Mouse (Mus musculus) urinary bladder, postnatal 25 days (tissue): ENCODE measurements around the gene Slc35a3.
"Not testable (repeated sequence)": the region's sequence is repeated elsewhere in the genome, so short reads cannot be mapped to it uniquely, and the experiment has no call there.

Source experiments
- DNase-seq: peaks from one replicate; pipeline ENCODE4 v3.0.0; 2022; ENCODE audit warnings: low spot score

Gene Slc35a3

DNA sequence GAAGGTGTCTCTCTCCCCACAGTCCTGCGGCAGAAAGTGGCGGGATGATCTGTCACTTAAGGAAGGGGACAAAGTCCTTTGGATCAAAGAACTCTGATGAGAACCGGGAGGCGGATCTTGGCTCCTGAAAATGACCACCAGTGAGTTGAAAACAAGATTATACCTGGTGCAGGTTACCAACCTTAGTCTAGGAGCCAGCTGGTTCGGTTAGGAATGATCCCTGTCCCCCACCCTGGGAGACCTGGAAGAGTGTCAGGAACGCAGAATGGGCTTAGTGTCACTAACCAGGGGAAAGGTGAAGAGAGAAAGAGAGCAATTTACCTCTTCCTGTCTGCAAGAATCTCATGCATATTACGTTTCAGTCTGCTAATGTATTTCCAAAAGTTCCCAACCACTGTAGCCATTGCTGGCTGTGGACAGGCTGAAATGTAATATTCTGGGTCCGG lies at the start of gene Slc35a3:
Gene Slc35a3 (minus strand): TSS at position 396 of the 446 bp plus-strand sequence.
- DNase-seq, result no peak

DNA sequence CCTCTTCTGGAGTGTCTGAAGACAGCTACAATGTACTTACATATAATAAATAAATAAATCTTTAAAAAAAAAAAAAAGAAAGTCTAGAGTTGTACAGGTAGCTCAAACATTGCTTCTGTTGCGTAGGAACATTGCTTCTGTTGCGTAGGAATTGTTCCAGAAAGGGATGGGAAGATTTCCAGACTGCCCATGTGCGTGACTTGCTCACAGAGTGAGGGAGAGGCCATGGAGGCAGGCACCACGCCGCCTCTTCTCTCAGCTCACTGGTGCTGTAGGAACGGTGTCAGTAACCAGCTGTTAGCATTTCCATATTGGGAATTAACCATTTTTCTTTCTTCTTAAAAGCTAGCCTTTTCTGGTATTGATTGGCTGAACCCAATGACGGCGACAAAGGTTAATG lies 40.2 kb upstream of the Slc35a3 start:
- no peak for DNase-seq

DNA sequence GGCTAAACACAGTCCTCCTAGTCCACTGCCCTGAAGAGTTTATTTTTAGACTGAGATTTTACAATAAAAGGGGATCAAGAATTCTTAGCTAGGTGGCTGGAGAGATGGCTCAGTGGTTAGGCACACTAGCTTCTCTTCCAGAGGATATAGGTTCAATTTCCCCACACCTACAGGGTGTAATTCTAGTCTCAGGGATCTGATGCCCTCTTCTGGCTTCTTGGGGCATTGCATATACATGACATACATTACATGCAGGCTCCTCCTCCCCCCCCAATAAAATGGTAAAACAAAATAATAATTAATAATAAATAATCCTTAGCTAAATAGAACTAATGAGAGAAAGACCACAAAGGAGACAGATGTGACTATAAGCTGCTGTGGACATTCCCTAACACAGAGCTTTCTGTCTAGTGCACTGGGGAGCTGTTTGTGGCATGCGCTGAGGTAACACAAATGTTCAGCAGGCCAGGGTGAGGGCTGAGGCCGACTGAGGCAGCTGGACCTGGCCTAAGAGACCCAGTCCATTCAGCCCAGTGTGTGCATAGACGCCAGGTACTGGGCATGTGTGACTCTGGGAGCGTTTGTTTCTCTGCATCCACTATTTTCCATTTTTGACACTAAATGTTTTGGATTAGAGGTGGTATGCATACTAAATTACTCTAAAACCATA lies 38.7 kb upstream of the Slc35a3 start:
- DNase-seq, result peak; percentile 26

DNA sequence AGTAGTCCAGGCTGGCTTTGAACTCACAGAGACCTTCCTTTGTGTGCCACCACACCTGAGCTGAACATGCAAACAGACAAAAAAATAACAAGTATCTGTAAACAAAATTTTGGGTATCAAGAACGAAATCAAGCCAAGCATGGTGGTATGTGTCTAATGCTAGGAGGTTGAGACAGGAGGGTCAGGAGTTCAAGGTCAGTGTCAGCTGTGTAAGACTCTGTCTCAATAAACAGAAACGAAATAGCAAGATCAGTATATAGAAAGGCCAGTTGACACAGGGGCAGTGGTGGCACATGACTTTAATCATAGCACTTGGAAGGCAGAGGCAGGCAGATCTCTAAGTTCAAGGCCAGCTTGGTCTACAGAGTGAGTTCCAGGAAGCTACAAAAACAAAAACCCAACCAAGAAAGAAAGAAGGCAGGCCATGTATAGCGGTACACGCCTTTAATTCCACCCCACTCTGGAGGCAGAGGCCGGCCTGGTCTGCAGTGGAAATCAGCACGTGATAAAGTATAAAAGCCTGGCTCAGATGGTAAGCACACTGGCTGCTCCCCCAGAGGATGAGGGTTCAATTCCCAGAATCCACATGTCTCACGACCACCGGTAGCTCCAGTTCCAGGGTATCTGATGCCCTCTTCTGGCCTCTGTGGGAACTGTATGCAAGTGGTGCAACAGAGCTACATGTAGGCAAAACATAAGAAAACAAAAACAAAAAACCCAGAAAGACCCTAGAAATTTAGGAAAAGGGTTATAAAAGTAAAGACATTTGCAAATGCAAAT lies 36.0 kb upstream of the Slc35a3 start:
- DNase-seq, result peak; percentile 14

DNA sequence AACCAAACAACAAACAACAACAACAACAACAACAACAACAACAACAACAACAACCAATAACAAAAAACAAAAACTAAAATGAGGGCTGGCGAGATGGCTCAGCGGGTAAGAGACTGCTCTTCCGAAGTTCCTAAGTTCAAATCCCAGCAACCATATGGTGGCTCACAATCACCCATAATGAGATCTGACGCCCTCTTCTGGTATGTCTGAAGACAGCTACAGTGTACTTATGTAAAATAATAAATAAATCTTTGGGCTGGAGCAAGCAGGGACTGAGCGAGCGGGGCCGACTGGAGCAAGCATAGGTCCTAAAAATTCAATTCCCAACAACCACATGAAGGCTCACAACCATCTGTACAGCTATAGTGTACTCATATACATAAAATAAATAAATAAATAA lies 35.0 kb upstream of the Slc35a3 start:
- DNase-seq, result not testable (repeated sequence)

DNA sequence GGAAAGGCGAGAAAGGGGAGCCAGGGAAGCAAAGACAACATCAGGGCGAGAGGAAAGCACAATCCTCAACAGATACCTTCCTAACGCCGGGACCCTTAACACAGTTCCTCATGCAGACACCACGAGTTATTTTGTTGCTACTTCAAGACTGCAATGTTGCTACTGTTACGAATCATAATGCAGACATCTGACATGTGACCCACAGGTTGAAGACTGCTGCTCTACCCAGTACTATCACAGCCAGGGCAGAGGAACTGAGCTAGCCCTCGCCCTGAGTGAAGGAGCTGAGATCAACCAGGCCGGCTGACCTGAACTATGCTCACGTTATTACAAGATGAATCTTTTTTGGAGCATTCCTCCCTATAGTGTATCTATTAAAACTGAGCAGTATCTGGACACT lies 28.3 kb upstream of the Slc35a3 start:
- DNase-seq, result no peak

DNA sequence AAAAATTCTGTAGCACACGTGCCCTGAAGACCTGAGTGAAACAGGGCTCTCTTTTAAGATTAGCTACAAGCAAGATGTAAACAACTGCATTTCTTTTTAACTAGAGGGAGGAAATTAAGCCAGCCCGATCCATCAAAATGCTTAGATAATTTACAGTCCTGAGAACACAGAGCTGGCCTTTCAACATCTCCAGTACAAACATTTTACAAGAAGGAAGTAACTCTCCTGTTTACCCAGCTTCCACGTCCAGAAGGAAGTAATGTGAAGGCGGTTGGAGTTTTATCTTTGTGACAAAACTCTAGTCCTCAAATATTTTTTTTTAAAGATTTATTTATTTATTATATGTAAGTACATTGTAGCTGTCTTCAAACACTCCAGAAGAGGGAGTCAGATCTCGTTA lies 27.5 kb upstream of the Slc35a3 start:
- DNase-seq, result no peak

DNA sequence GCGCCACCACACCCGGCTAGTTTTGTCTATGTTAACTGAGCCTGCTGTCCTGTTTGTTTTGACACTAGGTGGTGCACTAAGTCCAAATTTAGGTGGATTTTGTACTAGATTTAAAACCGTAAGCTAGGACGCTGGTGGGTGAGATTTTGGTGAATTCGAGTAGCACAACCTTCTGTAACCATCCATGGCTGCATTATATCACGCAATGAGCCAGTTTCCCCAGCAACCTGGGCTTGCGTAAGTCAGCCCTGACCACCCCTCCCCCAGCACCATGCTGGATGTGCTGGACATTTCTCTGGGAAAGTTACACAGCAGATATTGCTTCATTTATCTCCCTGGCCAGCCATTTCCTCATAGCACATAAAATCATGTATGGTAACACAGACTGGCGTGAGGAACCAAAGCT lies 24.7 kb upstream of the Slc35a3 start:
- peak; percentile 13 for DNase-seq

DNA sequence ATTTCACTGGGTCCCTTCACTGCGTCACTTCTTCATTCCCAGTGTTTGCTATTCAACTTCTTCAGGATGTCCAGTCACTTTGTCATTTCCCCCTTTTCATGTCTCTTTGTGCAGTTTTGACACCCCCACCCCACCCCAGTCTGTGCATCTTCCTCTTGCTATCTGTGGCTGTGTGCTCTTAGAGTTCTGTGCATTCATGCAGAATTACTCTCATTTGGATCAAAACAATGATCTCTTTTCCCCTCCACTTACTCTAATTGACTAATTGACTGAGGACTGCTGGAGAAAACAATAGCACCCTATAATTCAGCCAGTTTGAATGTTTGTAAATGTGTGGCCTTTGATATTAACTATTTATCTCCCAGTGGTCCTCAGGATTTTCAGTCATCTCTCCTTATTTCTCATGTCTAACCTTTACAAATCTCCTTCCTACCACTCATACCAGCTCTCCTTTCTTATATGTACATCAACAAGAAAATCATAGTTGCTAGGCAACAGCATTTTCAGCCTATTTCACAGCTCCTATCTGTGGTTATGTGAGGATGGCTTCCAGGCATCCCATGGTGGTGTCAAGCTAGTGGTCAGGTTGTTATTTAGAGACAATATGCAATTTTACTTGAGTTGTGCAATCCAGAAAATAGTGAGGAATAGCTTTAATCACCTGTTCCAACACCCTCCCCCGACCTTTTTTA lies 17.0 kb upstream of the Slc35a3 start:
- DNase-seq, result no peak

DNA sequence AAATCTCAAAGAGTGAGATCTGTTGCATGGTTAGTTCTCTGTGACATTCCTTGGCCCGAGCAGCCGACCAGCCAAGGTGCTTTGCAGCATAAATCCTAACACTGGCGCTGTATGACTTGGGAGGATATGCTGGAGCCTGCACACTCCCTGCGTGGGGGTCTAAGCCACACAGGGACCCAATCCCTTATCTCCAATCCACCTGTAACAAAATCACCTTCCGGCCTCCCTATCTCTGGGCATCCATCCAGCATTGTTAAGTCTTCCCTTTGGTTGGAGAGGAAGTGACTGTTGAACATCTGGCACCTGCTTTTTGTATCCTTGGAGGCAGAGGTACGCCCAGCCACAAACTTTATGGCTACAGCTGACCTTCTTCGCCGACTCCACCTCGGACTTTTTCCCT lies 14.2 kb upstream of the Slc35a3 start:
- no peak for DNase-seq

DNA sequence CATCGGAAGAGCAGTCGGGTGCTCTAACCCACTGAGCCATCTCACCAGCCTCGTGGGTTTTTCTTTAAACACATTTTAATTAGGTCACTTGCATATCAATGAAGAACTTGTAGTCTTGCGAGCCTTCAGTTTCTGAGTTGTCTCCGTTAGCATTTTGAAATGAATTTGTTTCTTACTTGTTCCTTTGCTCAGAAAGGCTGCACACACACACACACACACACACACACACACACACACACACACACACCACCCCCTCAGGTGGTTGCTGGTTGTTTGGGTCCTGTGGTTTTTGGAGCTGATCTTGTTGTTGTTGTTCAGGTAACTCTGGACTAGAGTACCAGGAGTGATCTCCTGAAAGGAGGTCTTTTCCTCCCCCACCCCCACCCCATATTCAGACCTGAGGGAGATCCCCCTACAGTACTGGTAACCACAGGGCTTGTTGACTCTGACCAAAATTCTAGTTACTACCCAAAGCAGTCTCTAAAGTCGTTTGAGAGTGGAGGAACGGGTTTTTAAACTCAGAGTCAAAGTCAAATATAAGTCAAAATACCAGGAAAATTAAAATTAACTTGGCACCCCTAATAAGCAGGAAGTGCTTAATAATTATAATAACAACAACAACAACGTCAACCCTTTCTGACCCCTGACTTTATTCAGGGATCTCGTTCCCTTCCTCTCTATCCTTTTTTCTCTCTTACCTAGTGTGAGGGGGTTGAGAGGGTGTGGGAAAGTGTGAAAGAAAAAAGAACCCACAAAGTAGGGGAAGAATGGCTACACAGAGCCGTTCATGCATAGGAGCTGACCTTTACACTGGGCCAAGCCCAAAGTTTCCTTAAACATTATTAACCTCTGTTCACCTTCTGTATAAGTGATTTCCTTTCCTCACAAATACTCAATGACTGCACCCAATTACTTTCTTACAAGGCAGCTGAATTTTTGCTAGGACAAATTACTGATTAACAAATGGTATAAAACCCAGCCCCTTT lies 11.2 kb upstream of the Slc35a3 start:
- no peak for DNase-seq

DNA sequence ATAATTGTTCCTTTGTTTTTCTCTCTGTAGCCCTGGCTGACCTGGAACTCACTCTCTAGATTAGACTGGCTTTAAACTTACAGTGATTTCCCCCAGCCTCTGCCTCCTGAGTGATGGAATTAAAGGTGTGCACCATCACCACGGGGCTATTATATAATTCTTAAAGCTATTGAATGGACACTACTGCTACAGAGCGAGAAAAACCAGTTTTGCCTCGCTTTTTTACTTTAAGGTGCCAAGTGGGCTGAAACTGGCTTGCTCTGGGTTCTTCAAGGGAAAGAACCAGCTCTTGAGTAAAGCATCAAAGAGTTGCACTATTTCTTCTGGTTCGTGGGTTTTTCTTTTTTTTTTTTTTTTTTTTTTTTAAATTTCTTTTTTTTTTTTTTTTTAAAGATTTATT lies 10.3 kb upstream of the Slc35a3 start:
- DNase-seq, result no peak

DNA sequence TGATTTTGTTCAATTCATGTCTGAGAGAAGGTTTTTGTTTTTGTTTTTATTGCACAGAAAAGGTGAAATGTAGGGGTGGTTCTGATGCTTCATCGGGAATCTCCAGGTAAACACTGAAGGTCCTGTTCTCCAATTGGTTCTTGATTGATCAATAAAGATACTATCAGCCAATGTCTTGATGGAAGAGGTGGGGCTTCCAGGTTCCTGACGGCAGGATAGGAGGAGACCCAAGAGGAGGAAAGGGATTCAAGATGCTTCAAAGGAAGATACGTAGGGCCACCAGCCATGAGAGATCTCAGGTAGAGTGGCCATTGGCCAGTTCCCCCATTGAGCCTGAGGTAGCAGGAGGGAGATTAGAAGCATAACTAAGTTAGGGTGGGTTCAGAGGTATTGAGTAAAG lies 6.3 kb upstream of the Slc35a3 start:
- no peak for DNase-seq

DNA sequence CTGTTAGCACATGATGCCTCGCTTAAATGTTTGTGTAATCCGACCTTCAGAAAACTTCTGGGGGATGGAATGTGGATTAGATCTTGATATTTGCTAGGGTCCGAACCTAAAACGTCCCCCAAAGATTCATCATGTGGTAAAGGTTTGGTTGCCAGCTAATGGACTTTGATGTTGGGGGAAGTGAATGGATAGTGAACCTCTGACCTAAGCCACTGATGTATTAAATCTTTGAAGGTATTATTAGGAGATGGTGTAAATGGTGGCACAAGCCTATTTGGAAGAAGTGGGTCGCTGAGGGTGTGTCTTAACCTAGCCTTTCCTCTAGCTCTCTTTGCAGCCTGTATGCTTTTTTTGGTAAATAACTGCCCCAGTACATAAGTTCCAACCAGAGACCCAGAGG lies 400 bp upstream of the Slc35a3 start:
- DNase-seq, result no peak

DNA sequence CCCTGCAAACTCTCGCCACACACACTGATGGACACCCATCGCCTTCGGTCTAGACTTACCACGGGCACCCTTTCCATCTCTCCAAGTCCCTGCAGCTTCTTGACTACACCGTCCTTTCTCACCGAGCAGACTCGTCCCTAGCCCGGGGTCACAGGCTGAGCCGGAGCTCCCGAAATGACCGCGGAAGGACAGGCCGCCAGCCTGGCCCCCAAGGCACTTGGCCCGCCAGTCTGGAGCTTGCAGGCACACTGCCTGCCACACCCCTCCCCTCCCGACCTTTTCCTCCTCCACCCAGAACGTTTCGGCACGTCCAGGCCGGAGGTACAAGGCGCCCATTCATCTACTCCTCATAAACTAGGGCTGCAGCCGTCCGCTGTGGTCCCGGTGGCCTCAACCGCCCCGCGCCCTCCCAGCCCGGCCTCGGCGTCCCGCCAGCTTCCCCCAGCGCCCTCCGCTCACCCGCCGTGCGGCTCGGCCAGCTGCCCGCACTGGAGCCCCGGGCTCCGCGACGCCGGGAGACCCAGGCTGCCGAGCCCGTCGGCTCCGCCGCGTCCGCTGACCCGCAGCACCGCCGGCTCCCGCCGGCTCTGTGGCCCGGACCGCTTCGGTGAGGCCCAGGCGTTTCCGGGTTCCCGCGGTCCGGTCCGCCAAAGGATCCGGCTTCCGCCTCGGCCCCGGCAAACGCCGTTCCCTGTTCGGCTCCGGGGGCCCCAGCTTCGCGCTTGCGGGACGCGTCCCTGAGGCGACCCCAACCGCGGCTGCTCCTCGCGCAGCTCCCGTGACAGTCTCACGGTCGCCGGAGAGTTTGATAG lies 801 bp downstream of the Slc35a3 start:
- DNase-seq, result peak; percentile 82

DNA sequence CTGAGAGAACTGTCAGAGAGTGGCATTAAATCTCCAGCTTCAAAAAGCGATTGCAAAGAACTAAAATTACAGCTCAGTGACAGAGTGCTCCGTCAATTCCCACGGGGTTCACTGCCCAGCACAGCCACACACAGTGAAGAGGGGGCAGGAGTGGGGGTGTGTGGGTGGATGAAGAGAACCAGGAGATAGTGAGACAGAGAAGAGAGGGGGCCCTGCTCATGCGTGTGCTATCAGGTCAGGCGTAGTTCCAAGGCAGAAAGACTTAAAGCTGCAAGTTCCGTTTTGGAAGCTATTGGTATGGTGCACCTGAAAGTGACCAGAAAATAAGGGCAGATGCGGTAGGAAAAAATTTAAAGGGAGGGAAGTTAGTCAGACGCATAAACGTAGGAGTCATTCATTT lies 1.7 kb downstream of the Slc35a3 start:
- DNase-seq, result no peak

DNA sequence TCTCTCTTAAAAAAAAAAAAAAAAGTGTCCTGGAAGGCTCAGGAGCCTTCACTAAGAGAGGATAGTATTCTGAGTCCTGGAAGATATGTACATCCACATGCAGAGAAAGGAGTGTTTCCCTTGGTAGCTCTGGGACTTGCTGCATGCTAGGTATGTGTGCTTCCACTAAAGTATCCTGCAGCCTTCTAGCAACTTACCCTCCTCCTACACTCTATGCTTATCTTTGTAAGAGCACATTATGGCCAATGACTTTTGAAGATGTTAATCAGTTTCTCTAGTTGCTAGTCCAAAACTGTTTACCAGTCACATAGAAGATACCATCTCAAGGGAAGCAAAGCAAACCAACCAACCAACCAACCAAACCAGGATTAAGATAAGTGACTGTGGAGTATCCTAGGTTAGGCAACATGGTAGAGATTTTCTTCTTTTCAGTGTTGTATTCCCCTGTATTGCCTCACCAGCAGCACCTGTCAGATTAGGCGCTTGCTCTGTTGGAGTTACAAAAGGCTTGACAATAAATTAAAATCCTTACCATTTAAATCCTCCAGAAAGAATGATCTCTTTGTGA lies 6.9 kb downstream of the Slc35a3 start:
- DNase-seq, result no peak

DNA sequence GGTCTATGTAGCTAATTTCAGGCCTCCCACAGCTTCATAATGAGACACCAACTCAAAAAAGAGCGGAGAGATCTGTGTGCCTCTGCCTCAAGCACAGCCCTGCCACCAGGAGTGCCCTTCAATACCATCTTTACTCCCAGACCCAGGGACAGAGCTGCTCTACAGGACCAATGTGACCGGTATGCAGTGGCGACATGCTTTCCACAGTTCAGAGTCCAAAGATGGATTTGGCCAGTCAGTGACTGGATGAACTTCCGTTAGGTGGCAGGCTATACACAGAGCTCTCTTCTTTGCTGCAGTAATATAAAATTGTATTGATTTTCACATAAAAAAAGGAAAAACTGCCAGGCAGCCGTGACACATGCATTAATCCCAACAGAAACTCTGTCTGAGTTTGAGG lies 8.8 kb downstream of the Slc35a3 start:
- no peak for DNase-seq

DNA sequence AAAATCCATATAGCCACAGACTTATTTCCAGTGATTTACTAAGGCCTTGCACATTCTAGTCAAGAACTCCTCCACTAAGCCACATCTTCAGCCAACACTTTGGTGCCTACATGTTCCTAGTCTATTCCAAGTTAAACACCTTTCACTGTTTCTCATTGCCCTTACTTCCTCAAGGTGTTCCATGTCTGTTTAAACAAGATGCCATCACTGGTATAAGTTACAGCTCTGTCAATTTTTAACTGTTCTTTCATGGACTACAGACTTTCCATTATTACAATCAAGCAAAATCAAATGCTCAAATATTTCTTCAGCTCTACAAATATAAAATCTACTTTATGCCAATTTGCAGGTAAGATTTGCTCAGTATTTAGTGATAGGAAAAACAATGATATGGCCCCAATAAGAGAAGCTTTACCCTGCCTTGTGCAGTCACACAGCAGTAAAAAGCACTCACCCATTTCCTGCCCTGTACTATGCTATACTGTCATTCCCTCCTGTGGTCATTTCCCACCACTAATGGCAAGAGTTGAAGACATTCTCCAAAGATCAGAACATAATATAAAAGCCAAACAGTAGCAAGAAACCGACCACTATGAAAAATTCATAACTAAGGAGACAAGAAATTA lies 9.9 kb downstream of the Slc35a3 start:
- no peak for DNase-seq

DNA sequence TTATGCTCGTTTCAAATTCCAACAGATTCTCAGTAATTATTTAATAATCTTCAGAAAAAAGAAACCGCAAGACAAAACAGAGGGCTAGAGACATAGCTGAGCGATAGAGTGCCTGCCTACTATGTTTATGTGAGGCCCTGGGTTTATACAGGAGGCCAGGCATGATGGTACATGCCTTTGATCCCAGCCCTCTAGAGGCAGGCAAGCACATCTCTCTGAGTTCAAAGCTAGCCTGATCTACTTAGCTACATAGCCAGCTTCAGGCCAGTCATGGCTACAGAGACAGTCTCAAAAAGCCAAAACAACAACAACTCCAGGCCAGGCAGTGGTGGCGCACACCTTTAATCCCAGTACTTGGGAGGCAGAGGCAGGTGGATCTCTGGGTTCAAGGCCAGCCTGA lies 11.0 kb downstream of the Slc35a3 start:
- DNase-seq, result no peak
